Mouse (Mus musculus) liver, postnatal 0 days (tissue): ENCODE results near the gene Gprc5b.

ENCODE experiments used
- CTCF ChIP-seq: sonication (generic); IDR thresholded peaks from 2 replicates; pipeline ENCODE4 v1.5.1; 2016; ENCODE audit warnings: antibody characterized with exemption, low read depth
- EP300 ChIP-seq: IDR thresholded peaks from 2 replicates; pipeline ENCODE4 v1.6.1; 2016; ENCODE audit warnings: antibody characterized with exemption, low read depth, mild to moderate bottlenecking

GRCm38 (mm10) chr7:118990282-118990681, 4.7 kb downstream of the Gprc5b start:
- TF ChIP-seq CTCF (no peak), EP300 (no peak)
